Mouse (Mus musculus) erythroblast, adult 5-6 weeks (primary cell): ENCODE results near the gene 4933427I04Rik. TPM values are rescaled to one million over a fixed set of nuclear protein-coding genes. Genes with fewer than 3 reads are reported as not detected.

Experiments used
- total RNA-seq, 2 experiments: library from RNA; stranded (forward) in 1 of 2; stranded (reverse) in 1 of 2; fragments of 150-400 nt in 1 of 2; fragments of 200-764, 138-1000 nt in 1 of 2; gene quantifications; 2 replicates each; pipeline versions ENCODE4 v1.2.3 to v1.2.4; 2015 to 2017; ENCODE audit warnings: low replicate concordance in 2 of 2

Gene 4933427I04Rik
- total RNA-seq, 2 experiments from 2014 or later: not detected

Other genes starting within 250 kb of the 4933427I04Rik start
- gene Macf1, start 175.3 kb upstream of the 4933427I04Rik start, total RNA-seq (2015; ENCODE audit: low replicate concordance): 48.5 and 52.5 TPM in 2 replicates
- gene Macf1, start 175.3 kb upstream of the 4933427I04Rik start, total RNA-seq (2017; ENCODE audit: low replicate concordance): 65.5 and 81.0 TPM in 2 replicates
- 25.3 and 32.9 TPM in 2 replicates for gene Ndufs5, start 141.5 kb upstream of the 4933427I04Rik start, total RNA-seq (2015; ENCODE audit: low replicate concordance)
- gene Ndufs5, start 141.5 kb upstream of the 4933427I04Rik start, total RNA-seq (2017; ENCODE audit: low replicate concordance): 27.9 and 29.0 TPM in 2 replicates
- gene Akirin1, start 109.3 kb upstream of the 4933427I04Rik start, total RNA-seq (2015; ENCODE audit: low replicate concordance): 17.5 and 27.4 TPM in 2 replicates
- gene Akirin1, start 109.3 kb upstream of the 4933427I04Rik start, total RNA-seq (2017; ENCODE audit: low replicate concordance): 9.3 and 34.0 TPM in 2 replicates
- gene Rhbdl2, start 71.8 kb upstream of the 4933427I04Rik start, total RNA-seq (2015; ENCODE audit: low replicate concordance): not detected in 2 replicates
- not detected in 2 replicates for gene Rhbdl2, start 71.8 kb upstream of the 4933427I04Rik start, total RNA-seq (2017; ENCODE audit: low replicate concordance)
- 3.7 and 9.6 TPM in 2 replicates for gene Mycbp, start 45.2 kb downstream of the 4933427I04Rik start, total RNA-seq (2015; ENCODE audit: low replicate concordance)
- 1.4 and 11.9 TPM in 2 replicates for gene Mycbp, start 45.2 kb downstream of the 4933427I04Rik start, total RNA-seq (2017; ENCODE audit: low replicate concordance)
- 6.7 and 20.7 TPM in 2 replicates for gene Rragc, start 57.8 kb downstream of the 4933427I04Rik start, total RNA-seq (2015; ENCODE audit: low replicate concordance)
- gene Rragc, start 57.8 kb downstream of the 4933427I04Rik start, total RNA-seq (2017; ENCODE audit: low replicate concordance): 12.7 and 14.4 TPM in 2 replicates
- not detected in 2 replicates for gene 4930535I16Rik, start 58.3 kb downstream of the 4933427I04Rik start, total RNA-seq (2015; ENCODE audit: low replicate concordance)
- gene 4930535I16Rik, start 58.3 kb downstream of the 4933427I04Rik start, total RNA-seq (2017; ENCODE audit: low replicate concordance): not detected in 2 replicates